Mouse (Mus musculus): ENCODE results near the gene Wnt7a. TPM values are rescaled to one million over a fixed set of nuclear protein-coding genes. Genes with fewer than 3 reads are reported as not detected.

The Wnt7a gene
- polyA plus RNA-seq, 1 experiment from 2014 or later: not detected

- no peak for DNase-seq (ENCODE audit: low spot score)
- 83% methylated on average over 3 of the region's 3 CpGs for WGBS
- no peaks in the 10 kb centered on the region for H3K27me3 ChIP-seq (replicated peaks; ENCODE audit: control insufficient read depth, insufficient read depth, low read length)
- H3K9me3 ChIP-seq (ENCODE audit: control insufficient read depth, low read length): no peaks in the 10 kb centered on the region
- H3K4me2 ChIP-seq (ENCODE audit: low read length): no peak overlapping the region
- no peak overlapping the region for H3K27ac ChIP-seq (ENCODE audit: low read depth)
- no peak overlapping the region for H3K9ac ChIP-seq (ENCODE audit: low read length)
- no peaks in the 10 kb centered on the region for H3K4me1 ChIP-seq (replicated peaks; ENCODE audit: control insufficient read depth, insufficient read depth, low read length)
- no peak overlapping the region for H3K4me3 ChIP-seq (ENCODE audit: low read depth, low read length)
- no peak for ATAC-seq (replicated peaks; ENCODE audit: low FRiP score, low TSS enrichment, low read depth)
- no peaks in the 10 kb centered on the region for H3K36me3 ChIP-seq (ENCODE audit: control insufficient read depth, insufficient read depth, low read length)
These were observed 31.9 kb downstream of the Wnt7a start for GRCm38 (mm10) chr6:91379266-91379665.

GRCm38 (mm10) chr6:91372977-91373376 lies 38.2 kb downstream of the Wnt7a start:
- no peak for ATAC-seq (replicated peaks; ENCODE audit: low FRiP score, low TSS enrichment, low read depth)
- Histone ChIP-seq H3K4me1 (replicated peaks; ENCODE audit: control insufficient read depth, insufficient read depth, low read length) (no peaks in the 10 kb centered on the region), H3K4me2 (ENCODE audit: low read length) (no peak overlapping the region), H3K9ac (ENCODE audit: low read length) (no peak overlapping the region), H3K9me3 (ENCODE audit: control insufficient read depth, low read length) (no peaks in the 10 kb centered on the region), H3K4me3 (ENCODE audit: low read depth, low read length) (no peak overlapping the region), H3K27ac (ENCODE audit: low read depth) (no peak overlapping the region), H3K36me3 (ENCODE audit: control insufficient read depth, insufficient read depth, low read length) (no peaks in the 10 kb centered on the region), H3K27me3 (replicated peaks; ENCODE audit: control insufficient read depth, insufficient read depth, low read length) (no peaks in the 10 kb centered on the region)
- no peak for DNase-seq (ENCODE audit: low spot score)

DNA sequence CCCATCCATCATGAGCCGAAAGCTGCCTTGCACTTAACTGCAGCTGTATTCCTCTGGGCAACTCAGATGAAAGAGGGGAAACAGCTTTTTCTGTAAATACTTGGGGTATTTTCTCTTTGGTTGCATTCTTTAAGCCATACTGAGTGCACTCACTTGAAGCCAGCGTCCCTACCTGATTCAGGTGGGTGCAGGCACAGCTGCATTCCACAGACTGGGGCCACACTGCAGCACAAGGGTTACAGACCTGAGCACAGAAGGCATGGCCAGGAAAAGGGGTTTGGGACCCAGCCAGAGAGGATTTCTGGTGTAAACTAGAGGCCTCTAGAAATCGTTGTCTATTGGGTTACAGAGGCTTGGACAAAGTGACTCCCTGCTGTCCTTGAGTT lies 38.6 kb downstream of the Wnt7a start:
- H3K4me3 ChIP-seq (ENCODE audit: low read depth, low read length): no peak overlapping the region
- no peaks in the 10 kb centered on the region for H3K36me3 ChIP-seq (ENCODE audit: control insufficient read depth, insufficient read depth, low read length)
- H3K4me1 ChIP-seq (replicated peaks; ENCODE audit: control insufficient read depth, insufficient read depth, low read length): no peaks in the 10 kb centered on the region
- H3K4me2 ChIP-seq (ENCODE audit: low read length): no peak overlapping the region
- H3K9me3 ChIP-seq (ENCODE audit: control insufficient read depth, low read length): no peaks in the 10 kb centered on the region
- WGBS: 17% methylated on average over 3 of the region's 3 CpGs
- DNase-seq (ENCODE audit: low spot score) (no peak), ATAC-seq (replicated peaks; ENCODE audit: low FRiP score, low TSS enrichment, low read depth) (no peak)
- no peak overlapping the region for H3K27ac ChIP-seq (ENCODE audit: low read depth)
- H3K9ac ChIP-seq (ENCODE audit: low read length): no peak overlapping the region
- no peaks in the 10 kb centered on the region for H3K27me3 ChIP-seq (replicated peaks; ENCODE audit: control insufficient read depth, insufficient read depth, low read length)

GRCm38 (mm10) chr6:91371912-91372585 lies 39.1 kb downstream of the Wnt7a start:
- 0 out of 2 replicates have a peak, but pooled peaks have one; percentile 47 for ATAC-seq (replicated peaks; ENCODE audit: low FRiP score, low TSS enrichment, low read depth)
- DNase-seq (ENCODE audit: low spot score): no peak
- H3K9ac ChIP-seq (ENCODE audit: low read length): no peak overlapping the region
- no peaks in the 10 kb centered on the region for H3K27me3 ChIP-seq (replicated peaks; ENCODE audit: control insufficient read depth, insufficient read depth, low read length)
- no peaks in the 10 kb centered on the region for H3K9me3 ChIP-seq (ENCODE audit: control insufficient read depth, low read length)
- no peak overlapping the region for H3K27ac ChIP-seq (ENCODE audit: low read depth)
- H3K4me2 ChIP-seq (ENCODE audit: low read length): no peak overlapping the region
- H3K4me3 ChIP-seq (ENCODE audit: low read depth, low read length): no peak overlapping the region
- no peaks in the 10 kb centered on the region for H3K36me3 ChIP-seq (ENCODE audit: control insufficient read depth, insufficient read depth, low read length)
- H3K4me1 ChIP-seq (replicated peaks; ENCODE audit: control insufficient read depth, insufficient read depth, low read length): no peaks in the 10 kb centered on the region

GRCm38 (mm10) chr6:91366781-91367180 lies 44.4 kb downstream of the Wnt7a start:
- no peaks in the 10 kb centered on the region for H3K4me1 ChIP-seq (replicated peaks; ENCODE audit: control insufficient read depth, insufficient read depth, low read length)
- no peaks in the 10 kb centered on the region for H3K36me3 ChIP-seq (ENCODE audit: control insufficient read depth, insufficient read depth, low read length)
- DNase-seq (ENCODE audit: low spot score) (no peak), ATAC-seq (replicated peaks; ENCODE audit: low FRiP score, low TSS enrichment, low read depth) (no peak)
- H3K27me3 ChIP-seq (replicated peaks; ENCODE audit: control insufficient read depth, insufficient read depth, low read length): no peaks in the 10 kb centered on the region
- H3K9me3 ChIP-seq (ENCODE audit: control insufficient read depth, low read length): no peaks in the 10 kb centered on the region
- no peak overlapping the region for H3K9ac ChIP-seq (ENCODE audit: low read length)
- no peak overlapping the region for H3K27ac ChIP-seq (ENCODE audit: low read depth)
- H3K4me2 ChIP-seq (ENCODE audit: low read length): no peak overlapping the region
- 83% methylated on average over 1 of the region's 1 CpGs for WGBS
- H3K4me3 ChIP-seq (ENCODE audit: low read depth, low read length): no peak overlapping the region

GRCm38 (mm10) chr6:91365480-91365879 lies 45.7 kb downstream of the Wnt7a start:
- 56% methylated on average over 14 of the region's 14 CpGs for WGBS
- Histone ChIP-seq H3K27ac (ENCODE audit: low read depth) (no peak overlapping the region), H3K4me3 (ENCODE audit: low read depth, low read length) (no peak overlapping the region), H3K36me3 (ENCODE audit: control insufficient read depth, insufficient read depth, low read length) (no peaks in the 10 kb centered on the region), H3K9me3 (ENCODE audit: control insufficient read depth, low read length) (no peaks in the 10 kb centered on the region), H3K4me1 (replicated peaks; ENCODE audit: control insufficient read depth, insufficient read depth, low read length) (no peaks in the 10 kb centered on the region), H3K27me3 (replicated peaks; ENCODE audit: control insufficient read depth, insufficient read depth, low read length) (no peaks in the 10 kb centered on the region), H3K9ac (ENCODE audit: low read length) (no peak overlapping the region), H3K4me2 (ENCODE audit: low read length) (no peak overlapping the region)
- no peak for ATAC-seq (replicated peaks; ENCODE audit: low FRiP score, low TSS enrichment, low read depth)
- DNase-seq (ENCODE audit: low spot score): no peak

DNA sequence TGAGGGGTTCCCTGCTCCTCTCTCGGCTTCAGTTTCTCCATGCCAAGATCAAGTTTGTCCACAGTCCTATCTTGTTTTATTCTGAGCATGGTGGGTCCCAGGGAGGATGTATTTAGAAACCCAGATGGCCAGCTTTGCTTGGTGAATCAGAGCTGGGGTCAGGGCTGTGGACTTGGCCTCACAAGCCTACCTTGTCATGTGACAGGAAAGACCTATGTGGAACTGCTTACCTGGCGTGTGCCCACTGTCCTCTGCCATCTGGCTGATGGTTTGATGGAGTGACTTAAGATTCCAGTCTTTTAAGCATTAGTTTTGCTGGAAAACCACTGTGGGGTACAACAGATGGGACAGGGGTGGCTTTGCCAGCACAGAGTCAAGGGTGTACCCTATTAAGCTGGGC lies 48.4 kb downstream of the Wnt7a start:
- Histone ChIP-seq H3K36me3 (ENCODE audit: control insufficient read depth, insufficient read depth, low read length) (no peaks in the 10 kb centered on the region), H3K9ac (ENCODE audit: low read length) (no peak overlapping the region), H3K9me3 (ENCODE audit: control insufficient read depth, low read length) (no peaks in the 10 kb centered on the region), H3K27me3 (replicated peaks; ENCODE audit: control insufficient read depth, insufficient read depth, low read length) (no peaks in the 10 kb centered on the region), H3K4me2 (ENCODE audit: low read length) (no peak overlapping the region), H3K4me3 (ENCODE audit: low read depth, low read length) (no peak overlapping the region), H3K27ac (ENCODE audit: low read depth) (no peak overlapping the region), H3K4me1 (replicated peaks; ENCODE audit: control insufficient read depth, insufficient read depth, low read length) (no peaks in the 10 kb centered on the region)
- 82% methylated on average over 2 of the region's 2 CpGs for WGBS
- no peak for DNase-seq (ENCODE audit: low spot score)
- ATAC-seq (replicated peaks; ENCODE audit: low FRiP score, low TSS enrichment, low read depth): no peak

DNA sequence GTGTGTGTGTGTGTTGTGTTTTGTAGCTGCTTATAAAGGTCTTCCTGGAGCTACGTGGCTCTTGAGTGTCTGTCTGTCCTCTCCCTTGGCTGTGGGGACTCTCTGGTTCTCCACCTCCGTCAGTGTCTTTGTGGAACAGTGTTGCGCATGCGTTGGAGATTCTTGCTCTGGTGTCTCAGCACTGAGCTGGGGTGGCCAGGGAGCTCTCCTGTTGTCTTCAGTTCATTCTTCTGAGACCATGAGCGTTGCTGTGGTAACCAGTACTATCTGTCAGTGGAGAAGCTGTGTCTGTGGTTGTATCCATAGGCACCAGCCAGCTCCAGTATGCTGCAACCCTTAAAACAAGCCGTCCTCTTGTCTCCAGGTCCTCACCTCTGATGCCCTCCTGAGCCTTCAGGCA lies 50.2 kb downstream of the Wnt7a start:
- no peak overlapping the region for H3K9ac ChIP-seq (ENCODE audit: low read length)
- no peak for ATAC-seq (replicated peaks; ENCODE audit: low FRiP score, low TSS enrichment, low read depth)
- H3K27me3 ChIP-seq (replicated peaks; ENCODE audit: control insufficient read depth, insufficient read depth, low read length): no peaks in the 10 kb centered on the region
- no peak overlapping the region for H3K4me2 ChIP-seq (ENCODE audit: low read length)
- no peaks in the 10 kb centered on the region for H3K4me1 ChIP-seq (replicated peaks; ENCODE audit: control insufficient read depth, insufficient read depth, low read length)
- DNase-seq (ENCODE audit: low spot score): no peak
- H3K9me3 ChIP-seq (ENCODE audit: control insufficient read depth, low read length): no peaks in the 10 kb centered on the region
- no peak overlapping the region for H3K4me3 ChIP-seq (ENCODE audit: low read depth, low read length)
- 83% methylated on average over 6 of the region's 6 CpGs for WGBS
- H3K36me3 ChIP-seq (ENCODE audit: control insufficient read depth, insufficient read depth, low read length): no peaks in the 10 kb centered on the region
- H3K27ac ChIP-seq (ENCODE audit: low read depth): no peak overlapping the region

DNA sequence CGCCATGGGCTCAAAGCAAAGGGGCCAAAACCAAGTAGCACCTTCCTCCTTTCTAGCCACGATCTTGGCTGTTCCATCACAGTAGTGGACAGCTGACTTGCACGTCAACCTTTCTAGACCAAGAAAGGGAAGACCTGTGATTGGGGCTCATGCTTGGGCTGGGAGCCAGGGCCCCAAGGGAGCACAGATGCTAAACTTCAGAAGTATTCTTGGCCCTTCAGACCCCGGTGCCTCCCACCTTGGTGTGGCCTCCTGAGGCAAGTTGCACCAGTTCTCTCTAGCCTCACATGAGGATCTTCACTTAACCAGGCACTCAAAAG lies 50.8 kb downstream of the Wnt7a start:
- ATAC-seq (replicated peaks; ENCODE audit: low FRiP score, low TSS enrichment, low read depth) (no peak), DNase-seq (ENCODE audit: low spot score) (no peak)
- Histone ChIP-seq H3K9me3 (ENCODE audit: control insufficient read depth, low read length) (no peaks in the 10 kb centered on the region), H3K9ac (ENCODE audit: low read length) (no peak overlapping the region), H3K36me3 (ENCODE audit: control insufficient read depth, insufficient read depth, low read length) (no peaks in the 10 kb centered on the region), H3K4me3 (ENCODE audit: low read depth, low read length) (no peak overlapping the region), H3K4me1 (replicated peaks; ENCODE audit: control insufficient read depth, insufficient read depth, low read length) (no peaks in the 10 kb centered on the region), H3K4me2 (ENCODE audit: low read length) (no peak overlapping the region), H3K27ac (ENCODE audit: low read depth) (no peak overlapping the region), H3K27me3 (replicated peaks; ENCODE audit: control insufficient read depth, insufficient read depth, low read length) (no peaks in the 10 kb centered on the region)
- WGBS: 91% methylated on average over 4 of the region's 4 CpGs

Data from intestine, embryonic 14.5 days (tissue).